Mouse (Mus musculus) left cerebral cortex, postnatal 36 days (tissue): Measurements from ENCODE around the gene Wfdc12. TPM values are rescaled to one million over a fixed set of nuclear protein-coding genes. Genes with fewer than 3 reads are reported as not detected.

ENCODE experiments used
- DNase-seq, 2 experiments: peaks; one replicate each; pipeline ENCODE4 v3.0.0; 2021 to 2022; ENCODE audit warnings: low spot score in 2 of 2, mixed read lengths in 1 of 2
- intact Hi-C: fragments of 180-260 bp; cut with DNase I; formaldehyde crosslinking; loops from one replicate; pipeline ENCODE4 v1.15.1; 2025
- total RNA-seq, 2 experiments: library from RNA; stranded (reverse); gene quantifications; 2 replicates each; pipeline ENCODE4 v1.2.3; 2021

Wfdc12 gene
- total RNA-seq, 2 experiments from 2014 or later, result not detected

- DNase-seq, result no peak
- intact Hi-C loops, result loop anchor here (10.0 kb wide), 1 partner anchor 202 kb away; the partner anchor contains the start of gene Slpi
Measured at GRCm38 (mm10) chr2:164182692-164183255, 7.6 kb downstream of the Wfdc12 start, which contains the start of gene Wfdc5. Wfdc5 (minus strand) TSS chr2:164182742.

- intact Hi-C loops, result loop anchor here (10.0 kb wide), 1 partner anchor 204 kb away; the partner anchor contains the start of gene Slpi
- DNase-seq, result no peak
Measured at GRCm38 (mm10) chr2:164180770-164181169, 9.6 kb downstream of the Wfdc12 start.

GRCm38 (mm10) chr2:164180124-164180523 is 10.3 kb downstream of the Wfdc12 start:
- intact Hi-C loops, result loop anchor here (10.0 kb wide), 1 partner anchor 205 kb away; the partner anchor contains the start of gene Slpi
- DNase-seq, result no peak

GRCm38 (mm10) chr2:164177831-164178230 is 12.6 kb downstream of the Wfdc12 start:
- intact Hi-C loops, result no loop called here
- no peak for DNase-seq

- DNase-seq, result no peak
- intact Hi-C loops, result no loop called here
Measured at GRCm38 (mm10) chr2:164175850-164176249, 14.6 kb downstream of the Wfdc12 start.

GRCm38 (mm10) chr2:164174649-164175395 is 15.6 kb downstream of the Wfdc12 start:
- DNase-seq, result peak; percentile 83 to 87
- intact Hi-C loops, result loop anchor here (5.0 kb wide), 1 partner anchor 38 kb away; no protein-coding TSS in a partner anchor

- intact Hi-C loops, result loop anchor here (5.0 kb wide), 1 partner anchor 36 kb away; no protein-coding TSS in a partner anchor
- no peak for DNase-seq
Measured at GRCm38 (mm10) chr2:164173394-164173793, 17.0 kb downstream of the Wfdc12 start.

GRCm38 (mm10) chr2:164170902-164171301 is 19.5 kb downstream of the Wfdc12 start, which contains the start of gene Kcns1:
Kcns1 (minus strand) TSS chr2:164171113.
- peak in 1 of 2 experiments; percentile 47 for DNase-seq

GRCm38 (mm10) chr2:164170326-164170725 is 20.1 kb downstream of the Wfdc12 start:
- intact Hi-C loops, result loop anchor here (5.0 kb wide), 1 partner anchor 33 kb away; no protein-coding TSS in a partner anchor
- no peak for DNase-seq

More at GRCm38 (mm10) chr2:164170902-164171301, 19.5 kb downstream of the Wfdc12 start, which contains the start of gene Kcns1:
- intact Hi-C loops, result loop anchor here (5.0 kb wide), 1 partner anchor 34 kb away; no protein-coding TSS in a partner anchor

GRCm38 (mm10) chr2:164168571-164168946 is 21.8 kb downstream of the Wfdc12 start:
- DNase-seq, result peak; percentile 50 to 62
- intact Hi-C loops, result no loop called here

GRCm38 (mm10) chr2:164167752-164168570 is 22.4 kb downstream of the Wfdc12 start:
- intact Hi-C loops, result no loop called here
- peak in 1 of 2 experiments; percentile 28 for DNase-seq

- DNase-seq, result no peak
- intact Hi-C loops, result no loop called here
Measured at GRCm38 (mm10) chr2:164164941-164165340, 25.5 kb downstream of the Wfdc12 start.

- intact Hi-C loops, result no loop called here
- DNase-seq, result no peak
Measured at GRCm38 (mm10) chr2:164161515-164162055, 28.8 kb downstream of the Wfdc12 start.

- intact Hi-C loops, result no loop called here
- no peak for DNase-seq
Measured at GRCm38 (mm10) chr2:164158838-164159237, 31.6 kb downstream of the Wfdc12 start.

GRCm38 (mm10) chr2:164156158-164156557 is 34.2 kb downstream of the Wfdc12 start:
- intact Hi-C loops, result no loop called here
- no peak for DNase-seq

GRCm38 (mm10) chr2:164154007-164154406 is 36.4 kb downstream of the Wfdc12 start:
- no peak for DNase-seq
- intact Hi-C loops, result no loop called here

- intact Hi-C loops, result no loop called here
- DNase-seq, result no peak
Measured at GRCm38 (mm10) chr2:164152341-164152740, 38.1 kb downstream of the Wfdc12 start.

GRCm38 (mm10) chr2:164150086-164150760 is 40.2 kb downstream of the Wfdc12 start:
- intact Hi-C loops, result no loop called here
- DNase-seq, result no peak

- no peak for DNase-seq
- intact Hi-C loops, result no loop called here
Measured at GRCm38 (mm10) chr2:164146556-164146955, 43.9 kb downstream of the Wfdc12 start.
